Mouse (Mus musculus) embryonic facial prominence, embryonic 11.5 days (tissue): ENCODE results near the gene Rhbdl1. TPM values are rescaled to one million over a fixed set of nuclear protein-coding genes. Genes with fewer than 3 reads are reported as not detected.

ENCODE experiments used
- ATAC-seq: fragments of 200-750 bp; cut with Nextera tagmentation; replicated peaks from 2 replicates; pipeline ENCODE4 v1.8.0; 2017; ENCODE audit warnings: low read depth; ENCODE audit not compliant: insufficient number of reproducible peaks, low FRiP score, low TSS enrichment
- DNase-seq: peaks from one replicate; pipeline ENCODE4 v3.0.0-alpha.2; 2015; ENCODE audit warnings: low spot score
- H3K27ac ChIP-seq: fragments of 300-500 bp; sonication (generic); replicated peaks from 2 replicates; pipeline ENCODE4 v1.5.1; 2014; ENCODE audit warnings: mild to moderate bottlenecking, low read depth, low read length, control low read depth
- H3K27me3 ChIP-seq: fragments of 300-500 bp; sonication (generic); 2 replicates; pipeline ENCODE4 v1.6.1; 2014; ENCODE audit warnings: mild to moderate bottlenecking, low read length, moderate library complexity, mixed read lengths; ENCODE audit not compliant: control insufficient read depth, insufficient read depth
- H3K36me3 ChIP-seq: fragments of 300-500 bp; sonication (generic); replicated peaks from 2 replicates; pipeline ENCODE4 v1.6.1; 2014; ENCODE audit warnings: low read depth, mild to moderate bottlenecking, low read length, moderate library complexity, mixed read lengths; ENCODE audit not compliant: control insufficient read depth, insufficient read depth
- H3K4me1 ChIP-seq: fragments of 300-500 bp; sonication (generic); 2 replicates; pipeline ENCODE4 v1.6.1; 2014; ENCODE audit warnings: low read length, mixed read lengths; ENCODE audit not compliant: control insufficient read depth, insufficient read depth
- H3K4me2 ChIP-seq: fragments of 300-500 bp; sonication (generic); 2 replicates; pipeline ENCODE4 v1.6.1; 2014; ENCODE audit warnings: low read depth, mild to moderate bottlenecking, control low read depth, low read length, moderate library complexity
- H3K4me3 ChIP-seq: fragments of 300-500 bp; sonication (generic); 2 replicates; pipeline ENCODE4 v1.5.1; 2014; ENCODE audit warnings: low read depth, low read length, control low read depth
- H3K9ac ChIP-seq: fragments of 300-500 bp; sonication (generic); replicated peaks from 2 replicates; pipeline ENCODE4 v1.6.1; 2014; ENCODE audit warnings: mild to moderate bottlenecking, control low read depth, low read length
- H3K9me3 ChIP-seq: fragments of 300-500 bp; sonication (generic); replicated peaks from 2 replicates; pipeline ENCODE4 v1.6.1; 2016; ENCODE audit warnings: mild to moderate bottlenecking, low read length, inconsistent platforms, mixed read lengths; ENCODE audit not compliant: control insufficient read depth
- WGBS: fragments of 180-500 bp; shearing (Covaris S2); extraction: QIAGEN DNeasy Blood & Tissue Kit; methylation state at CpG from one replicate; pipeline ENCODE4 v1.1.7; 2014; 5-methylcytosine and 5-hydroxymethylcytosine counted together
- polyA plus RNA-seq: library from polyadenylated mRNA; unstranded; fragments of >200 nt; fragmentation: Nextera tagmentation; extraction: Ambion mirVana; gene quantifications from 2 replicates; pipeline ENCODE4 v1.2.1, GENCODE M21; 2014

Rhbdl1 gene
- 1.1 and 1.5 TPM in 2 replicates for polyA plus RNA-seq

- no peak for ATAC-seq
- peak within 1 kb of the TSS; percentile 17 for H3K4me3 ChIP-seq
- H3K27me3 ChIP-seq = no peaks in the 10 kb centered on the region
- H3K9me3 ChIP-seq = no peaks in the 10 kb centered on the region
- H3K36me3 ChIP-seq = peaks cover 16% of the 10 kb centered on the region
- H3K4me1 ChIP-seq = peaks cover 19% of the 10 kb centered on the region
- peak within 1 kb of the TSS; percentile 35 for H3K9ac ChIP-seq
- peak; percentile 68 for DNase-seq
- no peak within 1 kb of the TSS for H3K27ac ChIP-seq
- H3K4me2 ChIP-seq = peak within 1 kb of the TSS; percentile 57
- 2% methylated on average over 29 of the region's 29 CpGs for WGBS
These were observed at the start of gene Rhbdl1 for GRCm38 (mm10) chr17:25837076-25837410. Rhbdl1 (minus strand) TSS chr17:25837295.

DNA sequence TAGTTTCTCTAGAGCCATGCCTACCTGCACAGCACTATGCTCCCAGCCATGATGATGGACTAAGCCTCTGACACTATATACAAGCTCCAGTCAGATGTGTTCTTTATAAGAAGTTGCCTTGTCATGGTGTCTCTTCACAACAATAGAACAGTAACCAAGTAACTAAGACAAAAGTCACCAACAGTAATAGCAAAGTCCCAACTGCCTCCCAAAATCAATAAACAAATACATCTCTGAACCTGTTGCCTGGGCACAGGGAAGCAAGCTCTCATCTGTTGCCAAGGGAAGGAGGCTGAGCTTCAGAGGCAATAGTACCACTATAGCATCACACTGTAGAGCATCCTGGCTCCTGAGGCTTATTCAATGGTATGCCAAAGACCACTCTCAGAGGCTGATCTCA is 49.7 kb upstream of the Rhbdl1 start:
- ATAC-seq = no peak
- no peak overlapping the region for H3K27ac ChIP-seq
- no peak overlapping the region for H3K9ac ChIP-seq
- H3K27me3 ChIP-seq = no peaks in the 10 kb centered on the region
- no peak for DNase-seq
- no peak overlapping the region for H3K4me2 ChIP-seq
- H3K4me3 ChIP-seq = no peak overlapping the region
- H3K9me3 ChIP-seq = no peaks in the 10 kb centered on the region
- no peaks in the 10 kb centered on the region; the same call in none of the 2 replicates for H3K36me3 ChIP-seq
- peaks cover 3% of the 10 kb centered on the region; the same call in 1 of the 2 replicates for H3K4me1 ChIP-seq

DNA sequence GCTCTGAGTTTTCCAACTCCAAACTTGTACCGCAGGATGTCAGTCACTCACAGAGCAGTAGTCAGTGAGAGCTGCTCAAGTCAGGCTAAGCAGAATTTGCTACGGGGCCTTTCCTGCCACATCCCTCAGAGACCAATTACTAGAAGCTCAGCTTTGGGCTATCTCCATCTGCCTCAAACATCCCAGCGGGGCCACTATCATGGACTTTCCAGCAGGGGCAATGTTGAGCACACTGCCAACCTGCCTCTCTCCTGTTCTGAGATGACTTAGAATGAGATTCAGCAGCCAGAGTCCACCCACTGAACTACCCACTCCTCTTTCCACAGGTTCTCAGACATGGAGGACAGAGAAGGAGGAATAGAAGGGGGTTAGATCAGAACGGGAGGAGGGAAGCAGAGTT is 48.5 kb upstream of the Rhbdl1 start:
- Histone ChIP-seq H3K36me3 (no peaks in the 10 kb centered on the region; the same call in none of the 2 replicates), H3K4me2 (no peak overlapping the region), H3K27ac (no peak overlapping the region), H3K4me1 (peaks cover 14% of the 10 kb centered on the region), H3K9ac (no peak overlapping the region), H3K27me3 (no peaks in the 10 kb centered on the region), H3K9me3 (no peaks in the 10 kb centered on the region), H3K4me3 (no peak overlapping the region)
- DNase-seq (peak; percentile 36), ATAC-seq (no peak)
- WGBS = 56% methylated on average over 4 of the region's 4 CpGs

- Histone ChIP-seq H3K4me1 (peaks cover 19% of the 10 kb centered on the region), H3K4me3 (no peak overlapping the region), H3K4me2 (no peak overlapping the region), H3K9ac (no peak overlapping the region), H3K36me3 (no peaks in the 10 kb centered on the region; the same call in none of the 2 replicates), H3K27me3 (no peaks in the 10 kb centered on the region), H3K27ac (no peak overlapping the region), H3K9me3 (no peaks in the 10 kb centered on the region)
- WGBS = 93% methylated on average over 3 of the region's 3 CpGs
- DNase-seq = no peak
- no peak for ATAC-seq
These were observed 46.7 kb upstream of the Rhbdl1 start for GRCm38 (mm10) chr17:25883824-25884223.

DNA sequence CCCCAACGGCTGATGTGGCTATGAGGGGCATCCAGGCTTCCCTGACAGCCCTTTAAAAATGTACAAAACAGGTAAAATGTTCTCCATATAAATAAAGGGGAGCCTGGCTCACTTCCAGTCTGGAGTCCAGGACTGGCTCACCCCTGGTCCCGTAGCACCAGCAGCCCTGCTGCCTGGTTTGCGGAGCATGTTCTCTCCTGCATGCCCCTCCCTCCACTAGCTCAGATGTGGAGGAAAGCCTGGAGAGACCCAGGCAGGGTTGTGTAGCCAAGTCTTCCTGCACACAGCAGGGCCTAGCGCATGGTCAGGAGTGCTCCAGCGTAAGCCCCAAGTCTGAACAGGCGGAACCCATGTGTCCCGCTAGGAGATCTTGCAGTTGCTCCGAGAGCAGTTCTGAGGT is 46.2 kb upstream of the Rhbdl1 start:
- no peak for ATAC-seq
- Histone ChIP-seq H3K36me3 (no peaks in the 10 kb centered on the region; the same call in none of the 2 replicates), H3K27ac (no peak overlapping the region), H3K9me3 (no peaks in the 10 kb centered on the region), H3K9ac (no peak overlapping the region), H3K27me3 (no peaks in the 10 kb centered on the region), H3K4me3 (no peak overlapping the region), H3K4me1 (peaks cover 19% of the 10 kb centered on the region), H3K4me2 (no peak overlapping the region)
- DNase-seq = no peak
- WGBS = 85% methylated on average over 8 of the region's 8 CpGs

DNA sequence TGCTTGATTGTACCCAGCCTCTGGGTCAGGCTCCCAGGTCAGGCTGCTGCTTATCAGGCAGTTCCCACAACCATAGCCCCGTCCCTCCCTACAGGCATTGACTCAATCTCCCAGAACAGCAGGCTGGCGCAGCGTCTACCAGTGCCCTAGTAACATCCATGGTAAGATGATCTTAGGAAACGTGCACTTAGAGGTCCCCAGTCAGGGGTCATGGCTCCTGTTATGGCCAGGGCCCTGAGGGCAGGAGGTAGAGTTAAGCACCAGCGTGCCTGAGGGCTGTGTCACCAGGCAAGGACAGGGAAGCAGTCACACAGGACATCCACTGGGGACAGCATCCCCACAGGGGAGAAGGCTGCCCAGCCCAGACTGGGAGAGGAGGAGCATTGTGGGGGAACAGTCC is 45.2 kb upstream of the Rhbdl1 start:
- peak overlapping the region; percentile 52 for H3K27ac ChIP-seq
- H3K4me2 ChIP-seq = no peak overlapping the region
- H3K9ac ChIP-seq = no peak overlapping the region
- DNase-seq (no peak), ATAC-seq (no peak)
- H3K4me1 ChIP-seq = peaks cover 19% of the 10 kb centered on the region
- WGBS = 19% methylated on average over 5 of the region's 5 CpGs
- no peak overlapping the region for H3K4me3 ChIP-seq
- H3K36me3 ChIP-seq = no peaks in the 10 kb centered on the region; the same call in none of the 2 replicates
- H3K27me3 ChIP-seq = no peaks in the 10 kb centered on the region
- H3K9me3 ChIP-seq = no peaks in the 10 kb centered on the region

GRCm38 (mm10) chr17:25881691-25882090 is 44.6 kb upstream of the Rhbdl1 start:
- DNase-seq = no peak

GRCm38 (mm10) chr17:25880913-25881641 is 44.0 kb upstream of the Rhbdl1 start:
- H3K27ac ChIP-seq = peak overlapping the region; percentile 56
- no peak for ATAC-seq
- no peak overlapping the region for H3K4me2 ChIP-seq
- DNase-seq = peak; percentile 58
- no peaks in the 10 kb centered on the region for H3K27me3 ChIP-seq
- no peak overlapping the region for H3K4me3 ChIP-seq
- H3K9me3 ChIP-seq = no peaks in the 10 kb centered on the region
- WGBS = 3% methylated on average over 5 of the region's 5 CpGs
- H3K9ac ChIP-seq = 0 out of 2 replicates have a peak overlapping the region, but pooled peaks have one; percentile 18
- H3K4me1 ChIP-seq = peaks cover 19% of the 10 kb centered on the region
- no peaks in the 10 kb centered on the region; the same call in none of the 2 replicates for H3K36me3 ChIP-seq

More at GRCm38 (mm10) chr17:25881691-25882090, 44.6 kb upstream of the Rhbdl1 start:
- no peak for ATAC-seq
- no peaks in the 10 kb centered on the region for H3K9me3 ChIP-seq
- H3K4me1 ChIP-seq = peaks cover 19% of the 10 kb centered on the region
- no peak overlapping the region for H3K4me3 ChIP-seq
- H3K4me2 ChIP-seq = no peak overlapping the region
- WGBS = 13% methylated on average over 4 of the region's 4 CpGs
- H3K9ac ChIP-seq = no peak overlapping the region; the same call in 1 of the 2 replicates
- no peaks in the 10 kb centered on the region for H3K27me3 ChIP-seq
- no peak overlapping the region; the same call in 1 of the 2 replicates for H3K27ac ChIP-seq
- H3K36me3 ChIP-seq = no peaks in the 10 kb centered on the region; the same call in none of the 2 replicates
